Mouse (Mus musculus) C2C12 (cell line): ENCODE measurements around the gene Helz2.

Source experiments
- CEBPB ChIP-seq: IDR thresholded peaks from one replicate; pipeline ENCODE4 v1.6.1; 2011; ENCODE audit warnings: low read depth, mild to moderate bottlenecking, control low read depth, moderate library complexity
- CTCF ChIP-seq: IDR thresholded peaks from one replicate; pipeline ENCODE4 v1.5.1; 2011; ENCODE audit not compliant: control insufficient read depth, insufficient read depth, insufficient read length
- MAX ChIP-seq: IDR thresholded peaks from one replicate; pipeline ENCODE4 v1.6.1; 2011; ENCODE audit warnings: mild to moderate bottlenecking, control low read depth
- MYOG ChIP-seq: IDR thresholded peaks from one replicate; pipeline ENCODE4 v1.6.1; 2011; ENCODE audit not compliant: control insufficient read depth, insufficient read length; ENCODE audit errors: extremely low read depth
- USF1 ChIP-seq: IDR thresholded peaks from one replicate; pipeline ENCODE4 v1.6.1; 2011; ENCODE audit warnings: low read depth, mild to moderate bottlenecking, control low read depth, moderate library complexity

- TF ChIP-seq CTCF (no peak), USF1 (no peak), MAX (no peak), MYOG (no peak), CEBPB (no peak)
These were observed 45.1 kb downstream of the Helz2 start for GRCm38 (mm10) chr2:181196628-181197300.
